Mouse (Mus musculus) erythroid progenitor cell, adult 5-6 weeks (primary cell): ENCODE results near the gene Elane. TPM values are rescaled to one million over a fixed set of nuclear protein-coding genes. Genes with fewer than 3 reads are reported as not detected.
"Not testable (repeated sequence)": the region's sequence is repeated elsewhere in the genome, so short reads cannot be mapped to it uniquely, and the experiment has no call there.

Experiments used
- ATAC-seq: replicated peaks from 2 replicates; pipeline ENCODE4 v1.8.0; 2016; ENCODE audit warnings: moderate number of reproducible peaks, mild to moderate bottlenecking, moderate TSS enrichment, inconsistent platforms; ENCODE audit not compliant: poor library complexity, low FRiP score, severe bottlenecking
- total RNA-seq, 2 experiments: library from RNA; stranded (forward) in 1 of 2; stranded (reverse) in 1 of 2; fragments of 150-400 nt in 1 of 2; fragments of 186-747, 209-891 nt in 1 of 2; gene quantifications; 2 replicates each; pipeline versions ENCODE4 v1.2.3 to v1.2.4; 2015 to 2017; ENCODE audit warnings: low replicate concordance in 2 of 2

Elane gene
- total RNA-seq, 2 experiments from 2014 or later = 166 to 613 TPM

- no peak for ATAC-seq
Measured at GRCm38 (mm10) chr10:79877174-79877573, 8.9 kb upstream of the Elane start.

- ATAC-seq = no peak
Measured at GRCm38 (mm10) chr10:79877757-79878156, 8.3 kb upstream of the Elane start.

GRCm38 (mm10) chr10:79879527-79879926 lies 6.5 kb upstream of the Elane start:
- no peak for ATAC-seq

GRCm38 (mm10) chr10:79880721-79881120 lies 5.3 kb upstream of the Elane start:
- no peak for ATAC-seq

- ATAC-seq = peak; percentile 52
Measured at GRCm38 (mm10) chr10:79881981-79882380, 4.1 kb upstream of the Elane start.

GRCm38 (mm10) chr10:79883297-79884084 lies 2.6 kb upstream of the Elane start:
- peak; percentile 56 for ATAC-seq

GRCm38 (mm10) chr10:79884446-79884845 lies 1.6 kb upstream of the Elane start:
- ATAC-seq = no peak

- ATAC-seq = not testable (repeated sequence)
Measured at GRCm38 (mm10) chr10:79884938-79885337, 1.1 kb upstream of the Elane start.

GRCm38 (mm10) chr10:79886611-79887010 lies 564 bp downstream of the Elane start:
- ATAC-seq = no peak

GRCm38 (mm10) chr10:79889386-79889785 lies 3.3 kb downstream of the Elane start:
- ATAC-seq = no peak

GRCm38 (mm10) chr10:79890670-79891069 lies 4.6 kb downstream of the Elane start, which contains the start of gene Cfd:
TSS of gene Cfd (plus strand) at chr10:79890853.
- no peak for ATAC-seq

- ATAC-seq = peak; percentile 76
Measured at GRCm38 (mm10) chr10:79892451-79893118, 6.5 kb downstream of the Elane start.

GRCm38 (mm10) chr10:79896306-79896705 lies 10.3 kb downstream of the Elane start:
- no peak for ATAC-seq

- no peak for ATAC-seq
Measured at GRCm38 (mm10) chr10:79896814-79897213, 10.8 kb downstream of the Elane start.

GRCm38 (mm10) chr10:79897316-79898245 lies 11.5 kb downstream of the Elane start:
- ATAC-seq = no peak

GRCm38 (mm10) chr10:79900951-79901410 lies 14.9 kb downstream of the Elane start:
- no peak for ATAC-seq

- no peak for ATAC-seq
Measured at GRCm38 (mm10) chr10:79906712-79907111, 20.7 kb downstream of the Elane start.

- no peak for ATAC-seq
Measured at GRCm38 (mm10) chr10:79907415-79907814, 21.4 kb downstream of the Elane start.

- ATAC-seq = peak; percentile 86
Measured at GRCm38 (mm10) chr10:79908167-79909091, 22.4 kb downstream of the Elane start, which contains the start of gene Med16. TSS of gene Med16 (minus strand) at chr10:79908923.
